Mouse (Mus musculus) induced T-regulatory cell, adult 2 months (primary cell): ENCODE results near the gene Epha4.

Experiments used
- DNase-seq: peaks from one replicate; pipeline ENCODE4 v3.0.0-alpha.2; 2012; ENCODE audit warnings: low read depth

The Epha4 gene

GRCm38 (mm10) chr1:77441987-77442386 lies 72.9 kb downstream of the Epha4 start:
- DNase-seq, result no peak

- no peak for DNase-seq
Measured at GRCm38 (mm10) chr1:77441401-77441800, 73.5 kb downstream of the Epha4 start.

DNA sequence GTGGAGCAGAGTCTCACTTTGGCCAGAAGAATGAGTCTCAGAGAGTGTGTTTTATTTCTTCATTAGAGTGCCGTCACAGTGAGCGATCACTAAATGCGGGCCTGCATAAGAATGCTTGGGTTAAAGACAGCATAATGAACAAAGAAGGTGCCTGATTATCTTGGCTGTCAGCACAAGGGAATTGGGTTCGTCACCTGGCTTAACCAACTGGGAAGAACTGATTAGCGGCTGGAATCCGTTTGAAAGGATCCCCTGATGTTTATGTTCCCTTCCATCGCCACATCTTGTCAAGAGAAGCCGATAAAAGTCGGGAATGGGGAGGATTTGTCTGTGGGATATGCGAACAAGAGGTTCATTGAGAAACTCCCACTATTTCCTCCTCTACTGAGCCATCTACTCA lies 74.4 kb downstream of the Epha4 start:
- no peak for DNase-seq

GRCm38 (mm10) chr1:77439383-77440074 lies 75.4 kb downstream of the Epha4 start:
- no peak for DNase-seq

DNA sequence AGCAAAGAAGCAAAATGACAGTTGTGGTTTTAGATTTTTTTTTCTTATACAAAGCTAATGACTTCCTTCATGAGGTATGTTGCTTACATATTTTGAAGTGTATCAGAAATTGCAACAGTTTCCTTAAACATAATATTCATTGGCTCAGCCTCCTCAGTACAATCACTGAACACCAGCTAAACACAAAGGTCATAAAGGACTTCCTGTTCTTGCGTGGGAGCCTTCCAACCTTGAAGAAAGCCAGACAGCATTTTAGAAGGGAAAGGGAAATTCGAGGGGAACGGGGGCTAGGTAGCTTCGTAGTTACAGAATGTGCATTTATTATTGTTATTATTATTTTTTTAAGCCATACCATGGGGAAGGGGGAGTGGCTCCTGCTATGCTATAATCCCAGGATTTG lies 76.2 kb downstream of the Epha4 start:
- no peak for DNase-seq

DNA sequence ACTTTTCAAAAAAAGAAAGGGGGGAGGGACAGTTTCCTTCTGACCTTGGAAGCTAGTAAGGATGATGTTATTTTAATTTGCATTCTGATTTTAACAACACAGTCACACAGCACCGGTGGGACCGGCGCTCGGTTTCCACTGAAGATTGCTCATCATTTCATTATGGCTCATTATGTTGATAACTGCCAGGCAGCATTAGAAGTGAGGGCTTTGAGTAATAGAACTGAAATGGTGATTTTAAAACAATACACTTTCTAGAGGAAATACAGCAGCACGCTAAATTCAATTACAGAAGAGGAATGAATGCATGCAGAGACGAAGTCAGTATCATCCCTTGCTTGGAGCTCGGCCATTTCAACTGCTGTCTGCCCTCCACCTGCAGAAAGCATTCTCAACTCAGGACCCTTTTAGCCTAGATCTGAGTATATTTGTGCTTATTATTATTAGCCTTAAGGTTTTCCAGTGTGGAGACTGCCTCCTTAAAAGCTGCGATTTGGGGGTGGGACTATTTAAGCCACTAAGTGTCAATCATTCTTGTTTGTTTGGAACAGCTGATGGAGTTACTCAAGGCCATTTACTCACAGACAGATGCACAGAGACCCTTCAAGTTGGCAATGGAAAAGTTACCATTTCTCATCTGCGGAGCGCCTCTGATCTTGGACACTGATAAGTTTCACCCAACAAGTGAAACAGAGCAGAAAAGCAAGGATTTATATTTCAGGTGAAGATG lies 76.8 kb downstream of the Epha4 start:
- DNase-seq, result no peak

GRCm38 (mm10) chr1:77435045-77435444 lies 79.8 kb downstream of the Epha4 start:
- DNase-seq, result no peak

DNA sequence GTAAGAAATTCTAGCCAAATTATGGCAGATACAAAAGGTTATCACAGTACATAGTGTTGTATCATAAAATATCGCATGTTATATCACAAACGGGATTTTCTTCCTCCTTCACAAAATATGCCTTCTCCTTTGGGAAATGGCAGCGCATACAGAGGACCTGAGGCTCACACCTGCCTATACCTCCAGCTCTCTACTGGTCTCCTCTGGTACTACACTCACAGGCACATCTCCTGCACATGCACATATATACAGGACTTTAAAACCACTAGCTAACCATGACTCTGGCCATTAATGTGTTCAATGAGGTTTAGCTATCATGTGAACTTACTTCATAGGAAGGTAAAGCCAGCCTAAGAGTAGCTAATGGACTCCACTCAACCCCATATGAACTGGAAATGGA lies 81.7 kb downstream of the Epha4 start:
- no peak for DNase-seq

DNA sequence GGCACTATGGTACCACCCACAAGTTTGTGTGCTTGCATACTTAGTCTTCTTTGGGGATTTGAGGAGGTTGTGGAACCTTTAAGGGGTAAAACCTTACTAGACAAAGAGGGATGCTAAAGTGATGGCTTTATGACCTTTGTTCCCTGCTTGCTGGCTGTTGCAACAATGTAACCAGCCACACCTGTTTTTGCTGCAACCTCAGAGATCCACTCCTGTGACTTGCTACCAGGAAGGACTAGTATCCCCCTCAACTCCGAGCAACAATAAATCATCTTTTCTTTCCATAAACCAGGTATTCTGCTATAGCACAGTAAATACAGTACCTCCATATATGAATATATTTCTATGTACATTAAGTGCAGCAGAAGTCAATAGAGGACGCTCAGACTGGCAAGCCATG lies 82.4 kb downstream of the Epha4 start:
- no peak for DNase-seq

DNA sequence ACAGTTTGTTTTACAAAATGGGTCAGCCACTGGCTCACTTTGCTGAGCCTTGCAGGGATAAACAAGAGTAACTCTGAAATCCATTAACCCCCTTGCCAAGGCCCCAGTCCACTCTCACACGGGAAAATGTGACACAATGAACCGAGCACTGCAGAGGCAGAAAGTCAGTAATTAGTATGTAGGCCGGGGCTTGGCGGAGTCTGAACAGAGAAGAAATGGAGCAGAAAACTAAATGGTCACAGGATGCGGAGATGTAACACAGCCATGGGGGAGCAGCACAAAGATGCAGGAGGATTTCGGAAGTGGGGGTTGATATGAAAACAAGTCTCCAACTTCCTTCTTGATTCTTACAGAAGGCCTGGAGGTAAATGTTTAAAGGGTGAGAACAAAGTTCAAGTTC lies 85.7 kb downstream of the Epha4 start:
- no peak for DNase-seq

DNA sequence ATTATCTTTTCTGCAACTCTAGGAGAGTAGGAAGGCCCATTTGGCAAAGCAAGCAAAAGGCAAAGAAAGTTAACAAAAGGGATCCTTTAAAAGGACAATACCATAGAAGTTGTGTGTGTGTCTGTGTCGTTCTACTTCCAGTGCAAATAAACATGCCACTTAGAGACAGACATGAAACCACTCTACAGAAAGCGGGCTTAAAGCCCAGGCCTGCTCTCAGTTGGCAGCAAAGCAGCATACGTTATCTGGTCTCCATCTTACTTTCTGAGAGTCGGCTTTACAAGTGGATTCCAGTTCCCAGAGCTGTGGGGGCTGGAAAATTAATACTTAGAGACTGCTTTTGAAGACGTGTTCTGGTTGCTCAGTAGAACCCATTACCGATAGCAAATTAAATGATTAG lies 87.9 kb downstream of the Epha4 start:
- DNase-seq, result no peak

GRCm38 (mm10) chr1:77425171-77425570 lies 89.7 kb downstream of the Epha4 start:
- no peak for DNase-seq

- DNase-seq, result no peak
Measured at GRCm38 (mm10) chr1:77421081-77421480, 93.8 kb downstream of the Epha4 start.

GRCm38 (mm10) chr1:77420348-77420747 lies 94.5 kb downstream of the Epha4 start:
- no peak for DNase-seq

- no peak for DNase-seq
Measured at GRCm38 (mm10) chr1:77416872-77417271, 98.0 kb downstream of the Epha4 start.

DNA sequence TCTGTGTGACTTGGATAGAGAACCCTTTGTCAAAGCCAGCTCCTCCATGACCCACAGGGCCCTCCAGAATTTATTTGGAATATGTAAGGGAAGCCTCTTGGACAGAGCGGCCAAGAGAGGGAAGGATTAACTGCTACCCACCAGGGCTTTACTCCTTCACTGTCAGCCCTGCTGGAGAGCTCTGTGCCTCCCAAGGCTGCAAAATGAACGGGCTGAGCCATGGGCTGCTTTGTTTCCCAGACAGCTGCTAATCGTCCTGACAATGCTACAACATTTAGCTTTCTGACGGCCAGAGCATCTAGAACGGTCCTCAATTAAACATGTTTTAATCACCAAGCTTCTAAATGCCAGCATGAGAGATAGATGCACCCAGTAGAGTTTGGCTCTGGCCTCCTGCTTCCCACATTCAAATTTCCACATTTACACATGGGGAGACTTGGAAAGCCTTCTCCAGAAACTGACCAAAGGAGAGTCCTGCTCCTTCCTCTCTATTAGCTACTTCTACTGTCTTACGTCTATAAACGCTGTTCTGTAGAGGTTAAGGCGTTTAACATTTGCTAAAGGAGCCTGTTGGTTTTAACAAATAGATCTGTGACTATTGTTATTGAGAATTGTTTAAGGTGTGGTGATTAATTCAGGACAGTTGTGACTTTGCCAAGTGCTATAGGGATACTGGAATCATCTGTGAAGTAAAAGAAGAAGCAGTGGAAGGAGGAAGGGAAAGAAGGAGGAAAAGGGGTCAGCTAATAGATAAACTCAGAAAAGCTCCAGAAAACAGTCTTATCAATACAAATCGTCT lies 101.8 kb downstream of the Epha4 start:
- no peak for DNase-seq

GRCm38 (mm10) chr1:77412285-77412684 lies 102.6 kb downstream of the Epha4 start:
- DNase-seq, result no peak

- no peak for DNase-seq
Measured at GRCm38 (mm10) chr1:77411222-77411621, 103.7 kb downstream of the Epha4 start.

GRCm38 (mm10) chr1:77410716-77411115 lies 104.2 kb downstream of the Epha4 start:
- DNase-seq, result no peak

- no peak for DNase-seq
Measured at GRCm38 (mm10) chr1:77410153-77410552, 104.7 kb downstream of the Epha4 start.

DNA sequence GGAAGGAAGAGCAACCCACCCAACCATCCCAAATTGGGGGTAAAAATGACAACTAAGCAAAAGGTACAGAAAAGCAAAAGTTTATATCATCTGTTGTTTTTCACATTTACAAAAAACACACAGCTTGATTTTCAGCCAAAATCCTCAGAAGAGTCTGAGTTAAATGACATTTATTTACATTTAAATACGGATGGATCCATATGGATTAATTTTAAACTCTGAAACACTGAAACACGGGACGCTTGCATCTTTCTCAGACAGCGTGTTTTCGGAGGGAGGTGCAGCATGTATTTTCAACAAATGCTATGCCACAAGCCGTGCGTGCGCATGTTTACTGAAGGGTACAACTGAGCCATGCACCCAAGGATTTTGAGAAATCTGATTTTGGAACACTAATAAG lies 105.4 kb downstream of the Epha4 start:
- no peak for DNase-seq

DNA sequence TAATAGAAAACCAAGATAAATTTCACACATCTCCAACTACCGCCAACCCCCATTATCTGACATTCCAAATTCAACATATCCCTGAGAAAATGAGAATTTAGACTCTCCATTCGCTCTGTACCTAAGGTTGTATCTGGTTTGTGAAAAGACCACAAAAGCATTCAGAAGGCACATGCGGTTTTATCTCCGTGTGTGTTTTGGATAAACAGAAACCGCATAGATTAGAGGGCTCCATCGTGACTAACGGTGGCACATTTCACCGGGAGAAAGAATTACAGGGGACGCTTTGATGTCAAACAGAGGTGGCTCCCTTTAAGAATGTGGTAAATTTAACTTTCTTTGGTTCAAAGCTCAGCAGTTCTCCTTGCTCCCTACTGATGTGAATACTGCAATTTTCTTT lies 107.5 kb downstream of the Epha4 start:
- no peak for DNase-seq

DNA sequence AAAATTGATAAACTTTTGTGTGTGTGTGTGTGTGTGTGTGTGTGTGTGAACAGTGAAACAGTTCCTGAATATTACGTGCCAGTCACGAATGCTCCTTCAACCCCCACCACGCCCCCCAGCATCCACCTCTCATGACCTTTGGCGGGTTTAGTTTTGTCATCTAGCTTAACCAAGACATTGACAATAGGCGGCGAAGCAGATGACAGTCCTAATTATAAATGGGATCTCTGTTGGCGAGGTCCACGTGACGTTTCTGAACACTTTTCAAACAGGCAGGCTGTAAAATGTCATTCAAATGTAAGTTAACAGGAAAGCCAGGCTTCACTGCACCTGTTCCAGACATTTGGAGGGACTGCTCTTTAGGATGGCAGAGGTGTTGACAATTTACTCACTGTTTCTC lies 108.3 kb downstream of the Epha4 start:
- no peak for DNase-seq
